Mouse (Mus musculus) limb, embryonic 14.5 days (tissue): ENCODE results near the gene Fbxo44. TPM values are rescaled to one million over a fixed set of nuclear protein-coding genes. Genes with fewer than 3 reads are reported as not detected.
"Not testable (repeated sequence)": the region's sequence is repeated elsewhere in the genome, so short reads cannot be mapped to it uniquely, and the experiment has no call there.

Experiments used
- ATAC-seq: fragments of 200-750 bp; cut with Nextera tagmentation; 2 replicates; pipeline ENCODE4 v1.8.0; 2017; ENCODE audit warnings: low read depth, moderate number of reproducible peaks, moderate TSS enrichment; ENCODE audit not compliant: low FRiP score
- DNase-seq: peaks from one replicate; pipeline ENCODE4 v3.0.0-alpha.2; 2015; ENCODE audit warnings: low spot score
- H3K27ac ChIP-seq: fragments of 300-500 bp; sonication (generic); replicated peaks from 2 replicates; pipeline ENCODE4 v1.5.1; 2014; ENCODE audit warnings: low read depth, mild to moderate bottlenecking, low read length, moderate library complexity, mixed read lengths
- H3K27me3 ChIP-seq: fragments of 300-500 bp; sonication (generic); 2 replicates; pipeline ENCODE4 v1.6.1; 2014; ENCODE audit warnings: low read length, mixed read lengths; ENCODE audit not compliant: control insufficient read depth, insufficient read depth
- H3K36me3 ChIP-seq: fragments of 300-500 bp; sonication (generic); 2 replicates; pipeline ENCODE4 v1.6.1; 2014; ENCODE audit warnings: mild to moderate bottlenecking, low read length, moderate library complexity, mixed read lengths; ENCODE audit not compliant: control insufficient read depth, insufficient read depth
- H3K4me1 ChIP-seq: fragments of 300-500 bp; sonication (generic); 2 replicates; pipeline ENCODE4 v1.6.1; 2014; ENCODE audit warnings: antibody characterized with exemption, low read length, mixed read lengths; ENCODE audit not compliant: control insufficient read depth, insufficient read depth
- H3K4me2 ChIP-seq: fragments of 300-500 bp; sonication (generic); replicated peaks from 2 replicates; pipeline ENCODE4 v1.6.1; 2014; ENCODE audit warnings: low read depth, mild to moderate bottlenecking, low read length, moderate library complexity; ENCODE audit not compliant: severe bottlenecking
- H3K4me3 ChIP-seq: fragments of 300-500 bp; sonication (generic); replicated peaks from 2 replicates; pipeline ENCODE4 v1.5.1; 2014; ENCODE audit warnings: low read length
- H3K9ac ChIP-seq: fragments of 300-500 bp; sonication (generic); 2 replicates; pipeline ENCODE4 v1.6.1; 2014; ENCODE audit warnings: mild to moderate bottlenecking, low read depth, low read length, moderate library complexity; ENCODE audit not compliant: severe bottlenecking
- H3K9me3 ChIP-seq: fragments of 300-500 bp; sonication (generic); 2 replicates; pipeline ENCODE4 v1.6.1; 2016; ENCODE audit warnings: low read length; ENCODE audit not compliant: control insufficient read depth
- POLR2A ChIP-seq: fragments of 200-500 bp; IDR thresholded peaks from 2 replicates; pipeline ENCODE4 v1.8.0; 2012; ENCODE audit warnings: inconsistent platforms, mild to moderate bottlenecking, moderate library complexity, borderline replicate concordance; ENCODE audit not compliant: insufficient read depth, insufficient read length; ENCODE audit errors: extremely low read depth
- WGBS: fragments of 180-500 bp; shearing (Covaris S2); extraction: QIAGEN DNeasy Blood & Tissue Kit; methylation state at CpG from one replicate; pipeline ENCODE4 v1.1.7; 2014; 5-methylcytosine and 5-hydroxymethylcytosine counted together
- polyA plus RNA-seq, 2 experiments: library from polyadenylated mRNA; depleted of rRNA in 1 of 2; stranded (reverse) in 1 of 2; unstranded in 1 of 2; fragments of >200 nt; fragmentation: Nextera tagmentation in 1 of 2; extraction: Ambion mirVana in 1 of 2; gene quantifications; 2 replicates each; pipeline versions ENCODE4 v1.2.1 to v1.2.3; 2012 to 2014

Fbxo44 gene
- polyA plus RNA-seq, 2 experiments = 8.1 to 21.1 TPM

GRCm38 (mm10) chr4:148181483-148181882 is 21.2 kb upstream of the Fbxo44 start:
- WGBS = 91% methylated on average over 12 of the region's 12 CpGs
- ATAC-seq = 0 out of 2 replicates have a peak, but pooled peaks have one; percentile 20
- TF ChIP-seq POLR2A = no peak
- Histone ChIP-seq H3K36me3 (no peaks in the 10 kb centered on the region), H3K4me2 (no peak overlapping the region), H3K27me3 (peaks cover under 1% of the 10 kb centered on the region; the same call in 1 of the 2 replicates), H3K9ac (no peak overlapping the region), H3K4me3 (no peak overlapping the region), H3K4me1 (no peaks in the 10 kb centered on the region), H3K9me3 (no peaks in the 10 kb centered on the region), H3K27ac (no peak overlapping the region)
- DNase-seq = no peak

GRCm38 (mm10) chr4:148177716-148178115 is 17.4 kb upstream of the Fbxo44 start:
- no peak overlapping the region for H3K27ac ChIP-seq
- H3K4me1 ChIP-seq = no peaks in the 10 kb centered on the region; the same call in 1 of the 2 replicates
- no peak for TF ChIP-seq POLR2A
- no peak for DNase-seq
- H3K36me3 ChIP-seq = no peaks in the 10 kb centered on the region
- no peak for ATAC-seq
- no peak overlapping the region for H3K9ac ChIP-seq
- no peaks in the 10 kb centered on the region for H3K9me3 ChIP-seq
- H3K27me3 ChIP-seq = peaks cover 38% of the 10 kb centered on the region
- H3K4me2 ChIP-seq = no peak overlapping the region
- no peak overlapping the region for H3K4me3 ChIP-seq

- not testable (repeated sequence) for H3K4me2 ChIP-seq, H3K27ac ChIP-seq, ATAC-seq, H3K36me3 ChIP-seq, H3K4me3 ChIP-seq, DNase-seq, H3K9ac ChIP-seq, H3K4me1 ChIP-seq, H3K9me3 ChIP-seq
- peaks cover 49% of the 10 kb centered on the region for H3K27me3 ChIP-seq
- 81% methylated on average over 5 of the region's 6 CpGs for WGBS
Observed at GRCm38 (mm10) chr4:148176603-148177002, 16.3 kb upstream of the Fbxo44 start.

GRCm38 (mm10) chr4:148174495-148174862 is 14.2 kb upstream of the Fbxo44 start:
- Histone ChIP-seq H3K4me3 (no peak overlapping the region), H3K9me3 (no peaks in the 10 kb centered on the region), H3K4me2 (no peak overlapping the region), H3K4me1 (no peaks in the 10 kb centered on the region; the same call in 1 of the 2 replicates), H3K27me3 (peaks cover 65% of the 10 kb centered on the region), H3K27ac (no peak overlapping the region), H3K36me3 (no peaks in the 10 kb centered on the region), H3K9ac (no peak overlapping the region)
- ATAC-seq (no peak), DNase-seq (no peak)
- 15% methylated on average over 12 of the region's 12 CpGs for WGBS
- no peak for TF ChIP-seq POLR2A

GRCm38 (mm10) chr4:148173811-148174494 is 13.7 kb upstream of the Fbxo44 start:
- H3K27ac ChIP-seq = no peak overlapping the region
- H3K4me2 ChIP-seq = peak overlapping the region; percentile 19; the same call in 1 of the 2 replicates
- ATAC-seq = no peak
- no peak for TF ChIP-seq POLR2A
- H3K9ac ChIP-seq = no peak overlapping the region
- no peaks in the 10 kb centered on the region for H3K36me3 ChIP-seq
- 0 out of 2 replicates have a peak overlapping the region, but pooled peaks have one; percentile 4 for H3K4me3 ChIP-seq
- H3K4me1 ChIP-seq = no peaks in the 10 kb centered on the region; the same call in 1 of the 2 replicates
- no peaks in the 10 kb centered on the region for H3K9me3 ChIP-seq
- peaks cover 67% of the 10 kb centered on the region for H3K27me3 ChIP-seq
- no peak for DNase-seq
- WGBS = 2% methylated on average over 29 of the region's 30 CpGs
